Mouse (Mus musculus): ENCODE data around the gene Trf. TPM values are rescaled to one million over a fixed set of nuclear protein-coding genes. Genes with fewer than 3 reads are reported as not detected.

The Trf gene
- polyA plus RNA-seq, 1 experiment: 2.1 TPM

DNA sequence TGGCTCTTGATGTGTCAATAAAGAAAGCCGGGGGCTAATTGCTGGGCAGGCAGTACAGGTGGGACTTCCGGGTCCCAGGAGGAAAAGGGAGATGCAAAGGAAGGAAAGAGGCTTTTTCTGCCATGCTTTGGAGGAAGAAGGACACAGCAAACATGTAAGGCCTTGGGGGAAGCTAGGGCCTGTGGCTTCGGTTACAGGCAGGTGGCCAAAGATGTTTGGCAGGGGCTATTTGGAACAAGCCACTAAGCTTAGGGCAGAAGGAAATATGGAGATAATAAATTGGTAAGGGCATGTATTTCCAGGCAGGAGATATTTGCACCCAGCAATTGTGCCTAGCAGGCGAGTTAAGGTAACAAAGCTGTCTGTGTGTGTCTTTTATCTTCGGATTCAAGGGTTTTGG is 22.7 kb upstream of the Trf start:
- Histone ChIP-seq H3K27me3 (ENCODE audit: control insufficient read depth, insufficient read depth, low read length, poor library complexity, severe bottlenecking) (no peaks in the 10 kb centered on the region), H3K9ac (ENCODE audit: low read depth, poor library complexity, severe bottlenecking) (no peak overlapping the region), H3K4me3 (ENCODE audit: low read depth, low read length) (no peak overlapping the region), H3K4me1 (ENCODE audit: control insufficient read depth, insufficient read depth, low read length) (no peaks in the 10 kb centered on the region), H3K27ac (ENCODE audit: insufficient read depth, low read length) (no peak overlapping the region), H3K9me3 (replicated peaks; ENCODE audit: control insufficient read depth, insufficient read depth, low read length, poor library complexity, severe bottlenecking) (no peaks in the 10 kb centered on the region), H3K36me3 (ENCODE audit: control insufficient read depth, insufficient read depth, low read length, poor library complexity, severe bottlenecking) (no peaks in the 10 kb centered on the region)
- no peak for TF ChIP-seq POLR2A (IDR thresholded peaks at IDR 0.05; ENCODE audit: insufficient read depth, low read length)
- no peak for TF ChIP-seq EP300 (IDR thresholded peaks at IDR 0.05; ENCODE audit: insufficient read depth, low read depth, low read length)
- TF ChIP-seq CTCF (IDR thresholded peaks at IDR 0.05; ENCODE audit: low read depth, low read length): no peak

DNA sequence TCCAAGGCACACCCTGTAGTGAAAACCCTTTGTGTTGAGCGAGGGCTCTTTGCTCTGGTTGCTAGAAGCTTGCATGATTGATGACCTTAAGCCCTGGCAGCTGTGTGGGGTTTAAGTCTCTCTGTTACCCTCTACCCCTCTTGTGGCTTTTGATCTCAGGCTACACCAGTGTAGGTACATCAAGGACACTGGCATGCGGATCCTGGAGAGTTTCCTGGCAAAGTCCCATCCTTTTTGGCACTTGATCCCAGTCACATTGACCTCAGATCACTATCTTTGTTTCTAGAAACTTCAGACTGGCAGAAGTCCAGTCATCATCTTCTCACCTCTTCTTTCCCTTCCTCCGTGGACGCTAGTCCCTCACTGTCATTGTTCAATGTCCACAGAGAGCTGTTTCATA is 18.4 kb upstream of the Trf start:
- Histone ChIP-seq H3K4me3 (ENCODE audit: low read depth, low read length) (no peak overlapping the region), H3K4me1 (ENCODE audit: control insufficient read depth, insufficient read depth, low read length) (no peaks in the 10 kb centered on the region), H3K27me3 (ENCODE audit: control insufficient read depth, insufficient read depth, low read length, poor library complexity, severe bottlenecking) (no peaks in the 10 kb centered on the region), H3K36me3 (ENCODE audit: control insufficient read depth, insufficient read depth, low read length, poor library complexity, severe bottlenecking) (no peaks in the 10 kb centered on the region), H3K27ac (ENCODE audit: insufficient read depth, low read length) (no peak overlapping the region), H3K9me3 (replicated peaks; ENCODE audit: control insufficient read depth, insufficient read depth, low read length, poor library complexity, severe bottlenecking) (no peaks in the 10 kb centered on the region), H3K9ac (ENCODE audit: low read depth, poor library complexity, severe bottlenecking) (no peak overlapping the region)
- TF ChIP-seq POLR2A (IDR thresholded peaks at IDR 0.05; ENCODE audit: insufficient read depth, low read length) (no peak), CTCF (IDR thresholded peaks at IDR 0.05; ENCODE audit: low read depth, low read length) (no peak), EP300 (IDR thresholded peaks at IDR 0.05; ENCODE audit: insufficient read depth, low read depth, low read length) (no peak)

DNA sequence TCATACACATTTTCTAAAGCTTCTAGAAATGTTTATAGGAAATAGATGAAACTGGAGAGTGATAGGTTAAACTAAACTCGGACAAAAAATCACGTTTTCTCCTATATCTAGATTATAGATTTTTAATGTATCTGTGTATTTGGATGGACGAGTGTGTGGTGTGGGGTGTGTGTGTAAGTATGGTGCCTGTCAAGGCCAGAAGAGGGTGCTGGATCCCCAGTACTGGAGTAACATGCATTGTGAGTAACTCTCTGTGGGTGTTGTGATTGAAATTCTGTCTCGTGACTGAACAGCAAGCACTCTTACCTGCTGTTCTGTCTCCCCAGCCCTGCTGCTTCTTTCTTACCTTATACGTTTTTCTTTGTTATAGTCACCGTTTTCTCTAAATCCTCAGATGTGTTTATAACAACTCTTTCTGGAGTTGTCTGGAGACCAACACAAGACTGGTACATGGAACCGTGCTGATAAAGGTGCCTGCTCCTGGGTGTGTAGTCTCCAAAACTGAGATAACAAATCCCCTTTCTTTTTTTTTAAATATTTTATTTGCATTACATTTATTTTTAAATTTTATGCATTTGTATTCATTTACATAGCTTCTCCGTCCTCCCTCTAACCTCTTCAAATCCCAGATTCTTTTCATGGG is 16.4 kb upstream of the Trf start:
- no peaks in the 10 kb centered on the region for H3K27me3 ChIP-seq (ENCODE audit: control insufficient read depth, insufficient read depth, low read length, poor library complexity, severe bottlenecking)
- no peak overlapping the region for H3K9ac ChIP-seq (ENCODE audit: low read depth, poor library complexity, severe bottlenecking)
- no peaks in the 10 kb centered on the region for H3K4me1 ChIP-seq (ENCODE audit: control insufficient read depth, insufficient read depth, low read length)
- no peaks in the 10 kb centered on the region for H3K9me3 ChIP-seq (replicated peaks; ENCODE audit: control insufficient read depth, insufficient read depth, low read length, poor library complexity, severe bottlenecking)
- H3K27ac ChIP-seq (ENCODE audit: insufficient read depth, low read length): no peak overlapping the region
- no peak overlapping the region for H3K4me3 ChIP-seq (ENCODE audit: low read depth, low read length)
- TF ChIP-seq EP300 (IDR thresholded peaks at IDR 0.05; ENCODE audit: insufficient read depth, low read depth, low read length) (no peak), CTCF (IDR thresholded peaks at IDR 0.05; ENCODE audit: low read depth, low read length) (peak; percentile 8)
- H3K36me3 ChIP-seq (ENCODE audit: control insufficient read depth, insufficient read depth, low read length, poor library complexity, severe bottlenecking): no peaks in the 10 kb centered on the region

DNA sequence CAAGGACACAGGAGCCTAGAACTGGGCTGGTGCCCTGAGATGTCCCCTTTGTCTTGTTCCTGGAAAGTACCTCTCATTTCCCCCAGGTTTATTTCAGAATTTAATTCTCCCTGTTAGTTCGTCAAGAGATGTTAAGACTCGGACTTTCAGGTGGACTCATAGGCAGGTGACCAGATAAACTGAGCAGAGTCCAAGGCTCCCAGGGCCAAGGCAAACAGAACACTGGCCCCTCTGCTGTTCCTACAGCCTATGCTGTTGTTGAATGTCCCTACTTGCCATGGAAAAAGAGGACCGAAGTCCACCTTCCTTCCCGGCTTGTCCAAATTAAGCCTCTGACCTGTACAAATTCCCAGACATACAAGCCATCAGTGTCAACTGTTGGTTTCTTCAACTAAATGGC is 13.4 kb upstream of the Trf start:
- no peak overlapping the region for H3K4me3 ChIP-seq (ENCODE audit: low read depth, low read length)
- H3K27ac ChIP-seq (ENCODE audit: insufficient read depth, low read length): no peak overlapping the region
- TF ChIP-seq CTCF (IDR thresholded peaks at IDR 0.05; ENCODE audit: low read depth, low read length): no peak
- no peaks in the 10 kb centered on the region for H3K36me3 ChIP-seq (ENCODE audit: control insufficient read depth, insufficient read depth, low read length, poor library complexity, severe bottlenecking)
- no peaks in the 10 kb centered on the region for H3K4me1 ChIP-seq (ENCODE audit: control insufficient read depth, insufficient read depth, low read length)
- H3K9ac ChIP-seq (ENCODE audit: low read depth, poor library complexity, severe bottlenecking): no peak overlapping the region
- H3K9me3 ChIP-seq (replicated peaks; ENCODE audit: control insufficient read depth, insufficient read depth, low read length, poor library complexity, severe bottlenecking): no peaks in the 10 kb centered on the region
- no peaks in the 10 kb centered on the region for H3K27me3 ChIP-seq (ENCODE audit: control insufficient read depth, insufficient read depth, low read length, poor library complexity, severe bottlenecking)

DNA sequence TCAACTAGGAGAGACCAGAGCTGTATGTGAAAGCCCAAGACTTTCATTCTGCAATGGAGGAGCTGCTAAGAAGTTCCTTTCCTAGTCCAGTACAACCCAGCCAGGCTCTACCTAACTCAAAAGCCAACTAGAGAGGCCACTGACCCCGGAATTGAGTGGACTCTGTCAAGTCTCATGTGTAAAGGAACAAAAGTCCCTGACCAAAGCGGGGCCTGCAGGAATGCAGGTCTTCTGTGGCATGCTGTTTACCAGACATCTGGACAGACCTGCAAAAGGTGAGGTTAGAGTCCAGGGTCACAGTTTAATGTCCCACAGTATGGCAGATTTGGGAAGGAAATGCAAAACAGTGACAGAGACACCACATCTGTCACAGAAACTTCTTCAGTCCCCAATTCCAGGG is 11.0 kb upstream of the Trf start:
- Histone ChIP-seq H3K9me3 (replicated peaks; ENCODE audit: control insufficient read depth, insufficient read depth, low read length, poor library complexity, severe bottlenecking) (no peaks in the 10 kb centered on the region; the same call in 1 of the 2 replicates), H3K4me1 (ENCODE audit: control insufficient read depth, insufficient read depth, low read length) (no peaks in the 10 kb centered on the region), H3K4me3 (ENCODE audit: low read depth, low read length) (no peak overlapping the region), H3K27me3 (ENCODE audit: control insufficient read depth, insufficient read depth, low read length, poor library complexity, severe bottlenecking) (no peaks in the 10 kb centered on the region), H3K36me3 (ENCODE audit: control insufficient read depth, insufficient read depth, low read length, poor library complexity, severe bottlenecking) (no peaks in the 10 kb centered on the region), H3K9ac (ENCODE audit: low read depth, poor library complexity, severe bottlenecking) (no peak overlapping the region), H3K27ac (ENCODE audit: insufficient read depth, low read length) (no peak overlapping the region)
- no peak for TF ChIP-seq CTCF (IDR thresholded peaks at IDR 0.05; ENCODE audit: low read depth, low read length)
- no peak for TF ChIP-seq POLR2A (IDR thresholded peaks at IDR 0.05; ENCODE audit: insufficient read depth, low read length)
- TF ChIP-seq EP300 (IDR thresholded peaks at IDR 0.05; ENCODE audit: insufficient read depth, low read depth, low read length): no peak

DNA sequence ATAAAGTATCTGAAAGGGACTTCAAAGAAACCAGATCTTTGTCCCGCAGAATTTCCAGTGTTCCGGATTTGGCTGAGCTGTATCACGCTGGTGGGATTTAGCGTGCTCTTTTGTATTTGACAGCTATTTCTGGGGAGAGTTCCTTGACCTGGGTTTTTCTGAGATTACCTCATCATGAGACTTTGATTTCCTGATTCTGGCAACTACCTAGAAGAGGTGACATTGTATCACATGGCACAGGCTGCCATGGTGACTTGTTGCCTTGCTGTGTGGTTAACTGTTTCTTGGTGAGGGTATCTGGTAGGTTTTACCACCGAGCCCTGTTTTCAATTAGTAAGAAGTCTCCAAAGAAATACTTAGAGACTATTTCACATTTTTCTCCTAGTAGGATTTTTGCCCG is 9.2 kb upstream of the Trf start:
- H3K4me3 ChIP-seq (ENCODE audit: low read depth, low read length): no peak overlapping the region
- no peak overlapping the region for H3K27ac ChIP-seq (ENCODE audit: insufficient read depth, low read length)
- no peaks in the 10 kb centered on the region for H3K4me1 ChIP-seq (ENCODE audit: control insufficient read depth, insufficient read depth, low read length)
- H3K27me3 ChIP-seq (ENCODE audit: control insufficient read depth, insufficient read depth, low read length, poor library complexity, severe bottlenecking): no peaks in the 10 kb centered on the region
- no peaks in the 10 kb centered on the region for H3K36me3 ChIP-seq (ENCODE audit: control insufficient read depth, insufficient read depth, low read length, poor library complexity, severe bottlenecking)
- H3K9me3 ChIP-seq (replicated peaks; ENCODE audit: control insufficient read depth, insufficient read depth, low read length, poor library complexity, severe bottlenecking): no peaks in the 10 kb centered on the region; the same call in 1 of the 2 replicates
- TF ChIP-seq EP300 (IDR thresholded peaks at IDR 0.05; ENCODE audit: insufficient read depth, low read depth, low read length): no peak
- TF ChIP-seq POLR2A (IDR thresholded peaks at IDR 0.05; ENCODE audit: insufficient read depth, low read length): no peak
- no peak for TF ChIP-seq CTCF (IDR thresholded peaks at IDR 0.05; ENCODE audit: low read depth, low read length)
- H3K9ac ChIP-seq (ENCODE audit: low read depth, poor library complexity, severe bottlenecking): no peak overlapping the region

Data from ES-Bruce4 (cell line).